Mouse (Mus musculus) hindbrain, embryonic 10.5 days (tissue): ENCODE data around the gene Rpl13. TPM values are rescaled to one million over a fixed set of nuclear protein-coding genes. Genes with fewer than 3 reads are reported as not detected.
A peak's percentile ranks its signal among the peaks of the same experiment; 100 is the strongest.

Experiments used
- DNase-seq: peaks from one replicate; pipeline ENCODE4 v3.0.0-alpha.2; 2017; ENCODE audit warnings: low spot score
- H3K27ac ChIP-seq: fragments of 300-500 bp; sonication (generic); 2 replicates; pipeline ENCODE4 v1.5.1; 2016; ENCODE audit warnings: mild to moderate bottlenecking, moderate library complexity
- H3K27me3 ChIP-seq: fragments of 300-500 bp; sonication (generic); 2 replicates; pipeline ENCODE4 v1.6.1; 2016; ENCODE audit warnings: mild to moderate bottlenecking; ENCODE audit not compliant: poor library complexity, insufficient read depth, severe bottlenecking
- H3K36me3 ChIP-seq: fragments of 300-500 bp; sonication (generic); 2 replicates; pipeline ENCODE4 v1.6.1; 2016; ENCODE audit warnings: mild to moderate bottlenecking, moderate library complexity
- H3K4me1 ChIP-seq: fragments of 300-500 bp; sonication (generic); replicated peaks from 2 replicates; pipeline ENCODE4 v1.6.1; 2016; ENCODE audit warnings: mild to moderate bottlenecking
- H3K4me3 ChIP-seq: fragments of 300-500 bp; sonication (generic); 2 replicates; pipeline ENCODE4 v1.5.1; 2016; ENCODE audit warnings: mild to moderate bottlenecking, moderate library complexity
- H3K9me3 ChIP-seq: fragments of 300-500 bp; sonication (generic); 2 replicates; pipeline ENCODE4 v1.6.1; 2016; ENCODE audit warnings: mild to moderate bottlenecking, moderate library complexity
- WGBS: fragments of 180-500 bp; shearing (Covaris S2); methylation state at CpG from one replicate; pipeline ENCODE4 v1.1.7; 2016; 5-methylcytosine and 5-hydroxymethylcytosine counted together
- polyA plus RNA-seq: library from polyadenylated mRNA; unstranded; fragments of >200 nt; fragmentation: Nextera tagmentation; extraction: Ambion mirVana; gene quantifications from 2 replicates; pipeline ENCODE4 v1.2.1, GENCODE M21; 2016

The Rpl13 gene
- polyA plus RNA-seq, 1 experiment from 2014 or later = 1,248 TPM

DNA sequence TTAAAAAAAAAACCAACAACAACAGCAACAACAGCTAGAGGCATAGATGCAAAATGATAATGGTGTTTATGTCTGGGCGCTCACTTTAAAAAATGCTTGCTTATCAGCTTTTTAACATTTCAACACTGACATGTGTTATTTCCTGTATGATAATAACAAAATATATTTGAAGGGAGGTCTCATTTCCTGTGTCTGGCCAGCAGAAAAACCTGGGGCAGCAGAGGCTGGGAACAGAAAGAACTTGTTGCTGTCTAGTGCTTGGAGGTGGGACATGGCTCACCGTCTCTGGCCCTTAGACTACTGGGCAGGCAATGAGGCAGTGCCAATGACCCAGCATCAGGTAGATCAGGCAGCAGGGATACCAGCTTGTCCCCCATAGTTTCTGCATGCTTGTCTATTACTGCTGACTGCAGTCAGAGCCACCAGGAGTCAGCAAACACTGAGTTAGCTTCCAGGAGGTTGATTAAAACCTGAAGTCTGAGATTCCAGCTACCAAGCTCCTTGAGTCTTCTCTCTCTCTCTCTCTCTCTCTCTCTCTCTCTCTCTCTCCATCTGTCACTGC lies 11.8 kb downstream of the Rpl13 start:
- Histone ChIP-seq H3K4me1 (peaks cover 33% of the 10 kb centered on the region), H3K9me3 (no peaks in the 10 kb centered on the region), H3K4me3 (no peak overlapping the region), H3K27me3 (peaks cover 49% of the 10 kb centered on the region), H3K36me3 (no peaks in the 10 kb centered on the region), H3K27ac (no peak overlapping the region)
- WGBS = 71% methylated on average over 2 of the region's 2 CpGs
- no peak for DNase-seq

DNA sequence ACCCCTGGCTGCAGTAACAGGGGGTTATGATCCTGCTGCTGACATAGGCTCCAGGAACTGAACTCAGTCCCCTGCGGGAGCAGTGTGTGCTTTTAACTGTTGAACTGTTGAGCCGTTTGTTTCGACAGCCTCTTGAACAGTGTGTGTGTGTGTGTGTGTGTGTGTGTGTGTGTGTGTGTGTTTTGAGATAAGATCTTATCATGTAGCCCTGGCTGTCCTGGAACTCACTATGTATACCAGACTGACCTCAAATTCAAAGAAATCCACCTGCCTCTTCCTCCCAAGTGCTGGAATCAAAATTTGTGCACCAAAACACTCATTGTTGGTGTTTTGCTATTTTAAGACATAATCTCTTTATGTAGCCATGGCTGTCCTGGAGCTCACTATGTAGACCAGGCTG lies 12.5 kb downstream of the Rpl13 start:
- no peak for DNase-seq
- Histone ChIP-seq H3K4me1 (peaks cover 33% of the 10 kb centered on the region), H3K27ac (no peak overlapping the region), H3K36me3 (no peaks in the 10 kb centered on the region), H3K4me3 (no peak overlapping the region), H3K9me3 (no peaks in the 10 kb centered on the region), H3K27me3 (peaks cover 55% of the 10 kb centered on the region)
- 86% methylated on average over 3 of the region's 3 CpGs for WGBS

DNA sequence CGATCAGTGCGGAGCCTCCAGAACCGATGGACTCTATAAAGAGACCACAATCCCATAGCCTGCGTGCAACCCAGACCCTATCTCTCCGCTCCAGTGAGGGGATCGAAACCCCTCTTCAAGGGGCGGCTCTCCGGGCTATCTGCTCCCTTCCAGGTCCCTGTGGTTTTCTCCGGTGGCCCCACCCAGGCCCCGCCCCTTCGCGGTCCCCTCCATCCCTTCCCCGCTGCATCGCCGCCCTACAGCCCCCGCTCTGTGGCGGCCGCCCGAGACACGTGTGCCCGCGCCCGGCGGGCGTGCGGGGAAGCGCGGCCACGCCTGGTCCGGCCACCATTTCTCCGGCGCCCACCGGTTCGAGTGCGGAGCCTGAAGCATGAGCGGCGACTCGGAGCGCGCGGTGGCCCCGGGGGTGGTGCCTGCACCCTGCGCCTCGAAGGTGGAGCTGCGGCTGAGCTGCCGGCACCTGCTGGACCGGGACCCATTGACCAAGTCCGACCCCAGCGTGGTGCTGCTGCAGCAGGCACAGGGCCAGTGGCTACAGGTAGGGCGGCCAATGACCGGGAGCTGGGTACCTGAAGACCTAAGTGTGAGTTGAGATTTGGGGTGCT lies 15.1 kb downstream of the Rpl13 start, which contains the start of gene Cpne7:
Gene Cpne7, plus strand, starts transcription at position 248 of the 605 bp plus-strand sequence.
- Histone ChIP-seq H3K36me3 (no peaks in the 10 kb centered on the region), H3K27ac (peak within 1 kb of the TSS; percentile 62; the same call in 1 of the 2 replicates), H3K4me1 (peaks cover 26% of the 10 kb centered on the region), H3K27me3 (peaks cover 78% of the 10 kb centered on the region), H3K9me3 (no peaks in the 10 kb centered on the region), H3K4me3 (peak within 1 kb of the TSS; percentile 63)
- peak; percentile 30 for DNase-seq
- WGBS = under 1% methylated on average over 51 of the region's 51 CpGs

DNA sequence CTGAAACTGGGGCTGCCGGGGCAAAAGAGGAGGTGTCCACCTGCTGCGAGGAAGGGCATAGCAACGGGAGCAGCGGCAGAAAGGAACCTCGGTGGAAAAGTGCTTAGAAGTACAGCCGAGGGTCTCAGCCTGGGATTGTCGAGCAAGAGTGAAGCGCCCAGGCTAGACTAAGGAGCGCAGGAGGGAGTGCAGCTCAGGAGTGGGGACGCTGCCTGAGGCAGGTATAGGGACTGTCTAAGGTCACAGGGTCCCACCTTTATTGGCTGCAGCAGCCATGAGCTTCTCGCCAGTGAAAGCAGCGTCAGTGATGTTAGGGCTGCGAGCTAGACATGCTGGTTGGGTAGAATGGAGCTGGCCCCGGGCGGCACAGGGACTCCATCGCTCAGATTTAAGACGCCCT lies 15.6 kb downstream of the Rpl13 start:
- no peaks in the 10 kb centered on the region for H3K36me3 ChIP-seq
- H3K27me3 ChIP-seq = peaks cover 83% of the 10 kb centered on the region
- DNase-seq = no peak
- H3K27ac ChIP-seq = no peak overlapping the region
- peak overlapping the region; percentile 63 for H3K4me3 ChIP-seq
- H3K4me1 ChIP-seq = peaks cover 26% of the 10 kb centered on the region
- no peaks in the 10 kb centered on the region for H3K9me3 ChIP-seq
- 2% methylated on average over 17 of the region's 17 CpGs for WGBS

DNA sequence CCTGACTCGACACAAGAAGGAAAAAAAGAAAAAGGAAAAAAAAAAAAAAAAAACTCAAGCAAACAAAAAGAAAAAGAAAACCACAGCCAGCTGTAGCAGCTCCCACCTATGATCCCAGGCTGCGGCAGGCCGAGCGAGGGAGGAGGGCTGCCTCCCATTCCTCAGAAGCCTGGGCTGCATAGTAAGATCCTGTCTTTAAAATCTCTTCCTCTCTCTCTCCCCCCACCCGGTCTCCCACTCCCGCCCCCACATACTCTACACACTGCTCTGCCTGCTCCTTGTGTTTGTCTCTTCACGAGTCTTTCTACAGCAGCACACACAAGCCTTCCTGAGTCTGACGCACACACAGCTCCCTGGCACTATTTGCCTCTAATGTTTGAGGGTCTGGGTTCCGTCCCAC lies 19.9 kb downstream of the Rpl13 start:
- no peak for DNase-seq
- Histone ChIP-seq H3K36me3 (no peaks in the 10 kb centered on the region), H3K9me3 (no peaks in the 10 kb centered on the region), H3K4me3 (no peak overlapping the region), H3K27me3 (peaks cover 91% of the 10 kb centered on the region), H3K4me1 (peaks cover 36% of the 10 kb centered on the region), H3K27ac (no peak overlapping the region)
- WGBS = 75% methylated on average over 9 of the region's 9 CpGs

DNA sequence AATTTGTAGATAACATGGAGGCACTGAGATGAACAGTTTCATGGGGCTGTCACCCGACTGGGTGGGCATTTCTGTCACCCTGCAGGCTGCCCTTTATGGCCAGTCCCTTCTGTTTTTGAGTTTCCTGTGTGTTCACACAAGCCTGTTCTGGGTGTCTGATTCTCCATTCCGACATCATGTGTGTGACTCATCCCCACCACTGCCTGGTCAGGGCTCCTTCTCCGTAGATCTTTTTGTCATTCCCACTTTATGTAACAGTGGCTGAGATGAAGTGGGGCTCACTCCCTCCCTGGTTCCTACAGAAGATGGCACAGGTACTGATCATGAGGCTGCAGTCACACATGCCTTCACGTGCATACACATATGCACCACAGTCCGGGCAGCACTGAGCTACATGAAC lies 20.5 kb downstream of the Rpl13 start:
- Histone ChIP-seq H3K4me3 (no peak overlapping the region), H3K9me3 (no peaks in the 10 kb centered on the region), H3K4me1 (peaks cover 32% of the 10 kb centered on the region), H3K27ac (no peak overlapping the region), H3K27me3 (peaks cover 91% of the 10 kb centered on the region), H3K36me3 (no peaks in the 10 kb centered on the region)
- WGBS = 81% methylated on average over 5 of the region's 5 CpGs
- DNase-seq = no peak

DNA sequence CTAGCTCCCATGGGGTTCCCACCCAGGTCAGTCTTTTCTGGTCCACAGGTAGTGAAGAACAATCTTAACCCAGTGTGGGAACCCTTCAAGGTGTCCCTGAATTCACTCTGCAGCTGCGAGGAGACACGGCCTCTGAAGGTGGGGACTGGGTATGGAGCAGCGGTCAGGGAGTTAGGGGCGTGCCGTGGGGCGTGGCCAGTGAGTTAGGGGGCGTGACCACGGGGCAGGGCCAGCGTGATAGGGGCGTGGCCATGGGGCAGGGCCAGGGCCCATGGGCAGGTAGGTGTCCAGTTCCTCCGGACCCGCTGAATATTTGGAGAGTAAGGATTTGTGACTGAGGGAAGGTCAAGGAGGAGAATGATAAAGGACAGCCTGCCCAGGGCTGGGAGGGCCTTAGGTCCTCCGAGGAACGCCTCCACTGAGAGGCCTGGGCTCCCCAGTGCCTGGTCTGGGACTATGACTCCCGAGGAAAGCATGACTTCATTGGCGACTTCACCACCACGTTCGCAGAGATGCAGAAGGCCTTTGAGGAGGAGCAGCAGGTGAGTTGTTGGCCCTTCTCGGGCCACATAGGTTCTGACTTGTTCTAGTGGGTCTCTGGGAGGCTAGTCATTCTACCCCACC lies 24.2 kb downstream of the Rpl13 start:
- Histone ChIP-seq H3K27ac (no peak overlapping the region), H3K4me1 (peaks cover 29% of the 10 kb centered on the region), H3K27me3 (peaks cover 59% of the 10 kb centered on the region), H3K4me3 (peak overlapping the region; percentile 26), H3K9me3 (no peaks in the 10 kb centered on the region), H3K36me3 (no peaks in the 10 kb centered on the region)
- DNase-seq = peak; percentile 70
- whole genome bisulfite sequencing = 3% methylated on average over 19 of the region's 19 CpGs

DNA sequence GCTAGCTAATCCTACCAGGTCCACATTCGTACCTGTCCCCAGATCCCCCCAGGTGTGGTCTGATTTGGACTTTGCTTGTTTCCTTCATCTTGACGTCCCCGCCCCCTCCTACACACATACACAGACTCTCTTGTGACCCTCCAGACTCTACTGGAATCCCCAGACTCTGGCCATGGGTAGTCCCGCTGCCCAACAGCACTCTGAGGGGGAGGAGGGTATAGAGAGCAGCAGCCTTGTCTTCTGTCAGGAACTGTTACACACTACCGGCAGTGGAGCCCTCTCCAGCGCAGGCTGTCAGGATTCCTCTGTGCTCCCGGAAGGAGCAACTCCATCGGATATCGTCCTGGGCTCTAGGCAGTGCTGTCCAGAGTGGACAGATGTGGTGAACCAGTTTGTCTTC lies 28.9 kb downstream of the Rpl13 start:
- Histone ChIP-seq H3K4me1 (peaks cover 36% of the 10 kb centered on the region), H3K27me3 (peaks cover 19% of the 10 kb centered on the region), H3K27ac (no peak overlapping the region), H3K9me3 (0 out of 2 replicates have a peak, but pooled peaks cover 4% of the 10 kb centered on the region), H3K4me3 (no peak overlapping the region), H3K36me3 (no peaks in the 10 kb centered on the region)
- WGBS = 74% methylated on average over 9 of the region's 9 CpGs
- no peak for DNase-seq

DNA sequence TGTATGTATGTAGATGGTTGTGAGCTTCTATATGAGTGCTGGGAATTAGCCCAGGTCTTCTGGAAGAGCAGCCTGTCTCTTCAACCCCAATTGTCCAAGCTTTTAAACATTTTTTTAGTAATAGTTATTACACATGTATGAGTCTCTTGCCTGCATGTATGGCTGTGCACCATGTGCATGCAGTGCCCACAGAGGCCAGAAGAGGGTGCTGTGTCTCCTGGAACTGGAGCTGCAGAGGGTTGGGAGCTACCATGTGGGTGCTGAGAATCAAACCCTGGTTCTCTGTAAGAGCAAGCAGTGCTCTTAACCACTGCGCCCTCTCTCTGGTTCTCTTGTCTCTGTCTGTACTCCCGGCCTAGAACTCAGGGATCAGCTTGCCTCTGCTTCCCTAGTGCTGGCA lies 30.8 kb downstream of the Rpl13 start:
- Histone ChIP-seq H3K4me1 (peaks cover 31% of the 10 kb centered on the region), H3K27me3 (no peaks in the 10 kb centered on the region; the same call in none of the 2 replicates), H3K36me3 (no peaks in the 10 kb centered on the region), H3K4me3 (no peak overlapping the region), H3K9me3 (0 out of 2 replicates have a peak, but pooled peaks cover 4% of the 10 kb centered on the region), H3K27ac (no peak overlapping the region)
- no peak for DNase-seq
- WGBS = 96% methylated on average over 2 of the region's 2 CpGs

DNA sequence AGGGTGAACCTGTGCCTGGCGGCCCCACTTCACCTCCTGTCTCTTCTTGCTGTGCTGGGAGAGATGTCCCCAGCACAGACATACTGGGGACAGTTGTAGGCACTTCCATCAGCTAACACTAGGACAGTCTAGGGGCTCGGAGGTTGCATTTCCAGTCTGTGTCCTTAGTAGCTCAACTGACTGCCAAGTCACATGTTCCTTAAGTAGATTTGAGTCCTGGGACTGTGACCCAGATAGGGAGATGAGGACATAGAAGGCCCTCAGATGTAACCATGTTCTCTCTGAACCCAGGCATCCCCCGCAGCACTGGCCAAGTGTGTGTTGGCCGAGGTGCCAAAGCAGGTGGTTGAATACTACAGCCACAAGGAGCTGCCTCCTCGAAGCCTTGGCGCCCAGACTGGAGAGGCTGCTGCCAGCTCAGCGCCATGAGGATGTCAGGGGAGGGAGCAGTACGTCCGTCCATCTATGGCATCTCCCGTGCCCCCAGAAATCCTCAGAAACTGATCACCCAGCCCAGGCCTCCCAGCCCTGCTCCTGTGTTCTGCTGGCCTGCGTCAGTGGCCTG lies 32.1 kb downstream of the Rpl13 start:
- no peak overlapping the region for H3K4me3 ChIP-seq
- DNase-seq = no peak
- no peaks in the 10 kb centered on the region for H3K36me3 ChIP-seq
- 0 out of 2 replicates have a peak, but pooled peaks cover 4% of the 10 kb centered on the region for H3K9me3 ChIP-seq
- H3K27ac ChIP-seq = 0 out of 2 replicates have a peak overlapping the region, but pooled peaks have one; percentile 13
- H3K27me3 ChIP-seq = no peaks in the 10 kb centered on the region; the same call in 1 of the 2 replicates
- WGBS = 86% methylated on average over 11 of the region's 11 CpGs
- peaks cover 33% of the 10 kb centered on the region for H3K4me1 ChIP-seq

DNA sequence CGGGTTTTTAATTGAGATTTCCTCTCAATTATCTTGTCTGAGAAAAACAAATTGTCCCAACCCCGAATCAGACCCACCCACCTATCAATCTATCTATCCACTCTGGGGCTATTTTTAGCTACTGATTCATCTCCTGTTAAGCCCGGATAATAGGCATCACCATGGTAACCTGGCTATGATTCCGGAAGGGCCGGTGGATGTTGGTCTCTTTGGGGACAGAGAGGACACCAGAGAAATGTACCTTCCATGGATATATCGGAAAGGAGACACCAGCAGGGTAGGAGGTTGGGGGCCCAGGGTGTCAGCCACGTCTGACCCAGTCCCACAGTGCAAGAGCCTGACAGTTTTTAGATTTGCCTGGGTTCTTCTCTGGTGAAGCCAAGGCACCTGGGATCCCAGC lies 33.3 kb downstream of the Rpl13 start:
- peak overlapping the region; percentile 69 for H3K27ac ChIP-seq
- WGBS = 23% methylated on average over 7 of the region's 7 CpGs
- H3K4me1 ChIP-seq = peaks cover 33% of the 10 kb centered on the region
- H3K27me3 ChIP-seq = no peaks in the 10 kb centered on the region; the same call in 1 of the 2 replicates
- no peaks in the 10 kb centered on the region for H3K36me3 ChIP-seq
- 0 out of 2 replicates have a peak, but pooled peaks cover 4% of the 10 kb centered on the region for H3K9me3 ChIP-seq
- peak; percentile 44 for DNase-seq
- H3K4me3 ChIP-seq = peak overlapping the region; percentile 7; the same call in 1 of the 2 replicates

DNA sequence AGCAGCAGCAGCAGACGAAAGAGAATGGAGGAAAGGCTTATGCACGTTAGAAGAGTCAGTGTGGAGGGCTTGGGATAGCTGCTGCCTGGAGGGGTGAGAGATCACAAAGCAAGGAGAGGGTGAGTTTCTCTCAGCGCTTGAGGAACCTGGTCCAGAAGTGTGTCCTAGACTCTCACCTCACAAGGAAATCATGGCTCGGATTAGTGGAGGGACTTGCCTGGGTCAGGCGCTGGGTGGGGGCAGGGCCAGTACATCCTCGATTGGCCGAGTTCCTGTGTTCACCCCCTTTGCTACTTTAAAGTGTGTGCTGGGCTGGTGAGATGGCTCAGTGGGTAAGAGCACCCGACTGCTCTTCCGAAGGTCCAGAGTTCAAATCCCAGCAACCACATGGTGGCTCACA lies 33.7 kb downstream of the Rpl13 start:
- peak overlapping the region; percentile 69 for H3K27ac ChIP-seq
- 52% methylated on average over 9 of the region's 9 CpGs for WGBS
- 0 out of 2 replicates have a peak, but pooled peaks cover 4% of the 10 kb centered on the region for H3K9me3 ChIP-seq
- H3K27me3 ChIP-seq = no peaks in the 10 kb centered on the region; the same call in 1 of the 2 replicates
- H3K4me3 ChIP-seq = peak overlapping the region; percentile 7; the same call in 1 of the 2 replicates
- H3K4me1 ChIP-seq = peaks cover 33% of the 10 kb centered on the region
- H3K36me3 ChIP-seq = no peaks in the 10 kb centered on the region
- DNase-seq = no peak

DNA sequence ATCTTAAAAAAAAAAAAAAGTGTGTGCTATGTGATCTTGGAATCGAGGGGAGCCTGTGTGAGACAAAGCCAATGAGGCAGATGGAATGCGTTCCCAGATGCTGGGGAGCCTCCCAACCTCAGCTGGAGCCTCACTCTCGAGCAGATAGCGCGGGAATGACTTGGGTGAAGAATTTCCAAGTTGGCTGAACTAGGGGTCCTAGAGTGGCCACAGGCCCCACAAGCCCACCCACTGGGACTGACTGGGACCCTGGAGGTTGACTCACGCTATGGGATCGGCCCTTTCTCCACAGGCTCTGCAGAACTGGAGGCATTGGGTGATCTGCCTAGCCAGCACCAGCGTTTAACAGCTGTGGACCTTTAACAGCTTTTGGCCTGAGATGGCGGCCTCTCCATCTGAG lies 34.1 kb downstream of the Rpl13 start:
- H3K4me3 ChIP-seq = no peak overlapping the region
- peaks cover 29% of the 10 kb centered on the region for H3K4me1 ChIP-seq
- DNase-seq = no peak
- 85% methylated on average over 9 of the region's 9 CpGs for WGBS
- 0 out of 2 replicates have a peak, but pooled peaks cover 4% of the 10 kb centered on the region for H3K9me3 ChIP-seq
- H3K27ac ChIP-seq = no peak overlapping the region
- no peaks in the 10 kb centered on the region for H3K36me3 ChIP-seq
- H3K27me3 ChIP-seq = no peaks in the 10 kb centered on the region; the same call in 1 of the 2 replicates
